Comparison of ENCODE assay signal across 7 mouse cellular contexts in genomic region chr14:20398864-20399263, GRCm38 (mm10). TPM values are rescaled to one million over a fixed set of nuclear protein-coding genes. Genes with fewer than 3 reads are reported as not detected.
A peak's percentile ranks its signal among the peaks of the same experiment; 100 is the strongest.
DNase-seq lines count a peak whose midpoint lies in the region; ATAC-seq and TF ChIP-seq lines count a peak whose summit lies in the region.

No protein-coding gene starts in this region.

- POLR2A ChIA-PET in Patski (lab: Charles Lee), result no interaction called here

- CTCF ChIA-PET in Patski (lab: Charles Lee), result interaction anchor here (1.0 to 3.4 kb wide), 4 partner anchors 17 to 55 kb away, joined by 3 to 15 read pairs (median 6); no protein-coding TSS in a partner anchor

- no peaks in the 10 kb centered on the region for H3K79me2 ChIP-seq in C2C12 (ENCODE audit: control insufficient read depth, insufficient read depth)

- H3ac ChIP-seq in C2C12 (ENCODE audit: control insufficient read depth, insufficient read length, low read depth), result no peak overlapping the region

- ATAC-seq in Patski, result no peak

- peak; percentile 48 to 51 for DNase-seq in kidney, postnatal 25 days
- no peak for DNase-seq in kidney, adult 8-10 months
- DNase-seq in Patski (ENCODE audit: low read depth, low spot score), result no peak
- DNase-seq in lung, postnatal 36 days, result peak; percentile 31
- DNase-seq in right cerebral cortex, adult 18-20 months, result no peak
- DNase-seq in gastrocnemius, postnatal 25 days, result no peak

- no peaks in the 10 kb centered on the region for H3K36me3 ChIP-seq in C2C12 (ENCODE audit: control insufficient read depth, insufficient read depth)

- no peak overlapping the region for H3K4me3 ChIP-seq in C2C12 (ENCODE audit: insufficient read depth, poor library complexity, severe bottlenecking)

- peak; percentile 28 for TF ChIP-seq CTCF in C2C12 (IDR thresholded peaks at IDR 0.05; ENCODE audit: control insufficient read depth, insufficient read depth, insufficient read length)
- peak; percentile 54 for TF ChIP-seq CTCF in Patski (IDR thresholded peaks at IDR 0.05)

- no peaks in the 10 kb centered on the region for H3K79me3 ChIP-seq in C2C12 (ENCODE audit: low read depth)

- H3K27me3 ChIP-seq in C2C12 (ENCODE audit: control insufficient read depth, insufficient read depth, insufficient read length) (no peaks in the 10 kb centered on the region), Patski (no peaks in the 10 kb centered on the region)

- in situ Hi-C loops in Patski (cut with MboI; ENCODE audit: low pct_unique_long_range_greater_than_20kb), result no loop called here

TF ChIP-seq in C2C12, 6 proteins besides CTCF, POLR2A, EP300 and RAD21:
- TF ChIP-seq MYOG (IDR thresholded peaks at IDR 0.05; ENCODE audit: control insufficient read depth, extremely low read depth, insufficient read length), result no peak
- no peak for TF ChIP-seq FOSL1 (IDR thresholded peaks at IDR 0.05; ENCODE audit: insufficient read depth, low read length, poor library complexity, severe bottlenecking)
- TF ChIP-seq MYOD1 (IDR thresholded peaks at IDR 0.05; ENCODE audit: control insufficient read depth, insufficient read length, low read depth), result no peak
- no peak for TF ChIP-seq CEBPB (IDR thresholded peaks at IDR 0.05; ENCODE audit: low read depth)
- no peak for TF ChIP-seq USF1 (IDR thresholded peaks at IDR 0.05; ENCODE audit: low read depth)
- no peak for TF ChIP-seq MAX (IDR thresholded peaks at IDR 0.05)
TF ChIP-seq in C2C12: peak in this region for 0.

RNA-seq across cellular contexts. Expression of gene Mrps16, which starts 5.4 kb away (rescaled TPM):
- polyA plus RNA-seq in C2C12 (2012; fragmentation: generic; extraction: Trizol) (97.2 TPM), Patski (2021) (80.4 TPM)
- 10 to 100 TPM; 39.9 to 48.4 TPM for total RNA-seq in gastrocnemius, postnatal 25 days (2021)

RNA-seq across cellular contexts. Expression of gene Dnajc9, which starts 10.2 kb away (rescaled TPM):
- polyA plus RNA-seq in C2C12 (2012; fragmentation: generic; extraction: Trizol), result 80.8 TPM
- 61.1 TPM for polyA plus RNA-seq in Patski (2021)
- 1 to 10 TPM; 9.1 to 9.3 TPM for total RNA-seq in gastrocnemius, postnatal 25 days (2021)

RNA-seq across cellular contexts. Expression of gene Fam149b, which starts 50.9 kb away (rescaled TPM):
- polyA plus RNA-seq in C2C12 (2012; fragmentation: generic; extraction: Trizol) (17.7 TPM), Patski (2021) (40.7 TPM)
- 10 to 100 TPM; 19.7 to 20.8 TPM for total RNA-seq in gastrocnemius, postnatal 25 days (2021)

RNA-seq across cellular contexts. Expression of gene Ecd, which starts 50.9 kb away (rescaled TPM):
- polyA plus RNA-seq in C2C12 (2012; fragmentation: generic; extraction: Trizol) (28.6 TPM), Patski (2021) (46.4 TPM)
- total RNA-seq in gastrocnemius, postnatal 25 days (2021), result 10 to 100 TPM; 27.0 to 28.3 TPM

RNA-seq across cellular contexts. Expression of gene Cfap70, which starts 53.2 kb away (rescaled TPM):
- polyA plus RNA-seq in C2C12 (2012; fragmentation: generic; extraction: Trizol) (0.01 TPM), Patski (2021) (0.15 TPM)
- under 1 TPM; 0.24 to 0.28 TPM for total RNA-seq in gastrocnemius, postnatal 25 days (2021)

Comparison
In these comparisons a context has a peak if more than half of its experiments do, and no peak if none do; other contexts are left out.
1. DNase-seq: peak in kidney, postnatal 25 days (2 of 2) and lung, postnatal 36 days (single experiment); none in kidney, adult 8-10 months (0 of 2), Patski (single experiment), right cerebral cortex, adult 18-20 months (single experiment) and gastrocnemius, postnatal 25 days (single experiment).